Mouse (Mus musculus) heart, postnatal 10 days (tissue): ENCODE measurements around the gene Olfr916. TPM values are rescaled to one million over a fixed set of nuclear protein-coding genes. Genes with fewer than 3 reads are reported as not detected.

Experiments
- DNase-seq, 2 experiments: peaks; one replicate each; pipeline ENCODE4 v3.0.0; 2021
- intact Hi-C: fragments of 180-260 bp; cut with DNase I; formaldehyde crosslinking; loops from one replicate; pipeline ENCODE4 v1.15.1; 2025
- total RNA-seq, 2 experiments: library from RNA; stranded (reverse); gene quantifications; 2 replicates each; pipeline ENCODE4 v1.2.3; 2021

The Olfr916 gene
- not detected for total RNA-seq

DNA sequence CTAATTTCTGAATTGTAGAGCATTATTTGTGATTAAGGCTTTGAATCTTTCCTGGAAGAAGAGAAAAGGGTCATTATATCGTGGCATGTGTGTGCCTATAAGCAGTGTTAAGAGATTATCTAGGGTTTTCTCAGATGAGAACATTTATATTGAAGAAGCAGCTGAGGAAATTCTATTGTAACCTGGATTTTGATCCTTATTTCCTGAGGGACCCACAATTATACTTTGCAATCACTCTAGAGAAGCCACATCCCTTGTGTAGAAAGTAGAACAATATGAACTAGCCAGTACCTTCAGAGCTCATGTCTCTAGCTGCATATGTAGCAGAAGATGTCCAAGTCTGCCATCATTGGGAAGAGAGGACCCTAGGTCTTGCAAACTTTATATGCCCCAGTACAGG, at the start of gene Olfr916:
TSS of gene Olfr916 (minus strand) at position 101 of the 400 bp plus-strand sequence.
- intact Hi-C loops = no loop called here

GRCm38 (mm10) chr9:38674501-38674900, 14.8 kb upstream of the Olfr916 start, which contains the start of gene Olfr918:
Gene Olfr918 (minus strand): TSS chr9:38674601.
- DNase-seq = no peak
- intact Hi-C loops = no loop called here

More for the DNA sequence above, at the start of gene Olfr916:
- DNase-seq = no peak

- DNase-seq = no peak
- intact Hi-C loops = no loop called here
Observed at GRCm38 (mm10) chr9:38672887-38673286, 13.2 kb upstream of the Olfr916 start.

- no peak for DNase-seq
- intact Hi-C loops = no loop called here
Observed at GRCm38 (mm10) chr9:38665742-38666141, 6.1 kb upstream of the Olfr916 start, which contains the start of gene Olfr917. Gene Olfr917 (minus strand): TSS chr9:38665842.

GRCm38 (mm10) chr9:38632406-38632805, 27.3 kb downstream of the Olfr916 start:
- DNase-seq = no peak
- intact Hi-C loops = no loop called here

Other genes starting within 250 kb of the Olfr916 start
- not detected for gene Olfr901, start 230.4 kb downstream of the Olfr916 start, total RNA-seq
- not detected for gene Olfr902, start 212.2 kb downstream of the Olfr916 start, total RNA-seq
- not detected for gene Olfr904, start 196.7 kb downstream of the Olfr916 start, total RNA-seq
- gene Olfr905, start 188.8 kb downstream of the Olfr916 start, total RNA-seq = not detected
- not detected for gene Olfr906, start 172.8 kb downstream of the Olfr916 start, total RNA-seq
- not detected for gene Olfr907, start 164.1 kb downstream of the Olfr916 start, total RNA-seq
- gene Olfr911-ps1, start 138.3 kb downstream of the Olfr916 start, total RNA-seq = not detected
- not detected for gene Olfr910, start 122.0 kb downstream of the Olfr916 start, total RNA-seq
- not detected for gene Olfr912, start 79.7 kb downstream of the Olfr916 start, total RNA-seq
- gene Olfr913, start 67.1 kb downstream of the Olfr916 start, total RNA-seq = not detected
- gene Olfr914, start 54.8 kb downstream of the Olfr916 start, total RNA-seq = not detected
- not detected for gene Olfr917, start 6.0 kb upstream of the Olfr916 start, total RNA-seq
- gene Olfr918, start 14.7 kb upstream of the Olfr916 start, total RNA-seq = not detected
- not detected for gene Olfr919, start 43.8 kb upstream of the Olfr916 start, total RNA-seq
- gene Vwa5a, start 58.4 kb upstream of the Olfr916 start, total RNA-seq = 10 to 100 TPM; 29.9 to 34.3 TPM
- gene Olfr920, start 92.4 kb upstream of the Olfr916 start, total RNA-seq = under 1 TPM; 0.07 to 0.12 TPM
- gene Olfr921, start 113.2 kb upstream of the Olfr916 start, total RNA-seq = not detected
- not detected for gene Olfr922, start 154.7 kb upstream of the Olfr916 start, total RNA-seq
- not detected for gene Olfr923, start 166.7 kb upstream of the Olfr916 start, total RNA-seq
- not detected for gene Olfr924, start 184.6 kb upstream of the Olfr916 start, total RNA-seq
- gene Olfr26, start 195.2 kb upstream of the Olfr916 start, total RNA-seq = not detected
- gene Olfr926, start 217.3 kb upstream of the Olfr916 start, total RNA-seq = not detected